Mouse (Mus musculus) intestine, embryonic 15.5 days (tissue): ENCODE results near the gene Fam129c. TPM values are rescaled to one million over a fixed set of nuclear protein-coding genes. Genes with fewer than 3 reads are reported as not detected.

Experiments
- ATAC-seq: fragments of 200-750 bp; cut with Nextera tagmentation; 2 replicates; pipeline ENCODE4 v1.8.0; 2017; ENCODE audit warnings: moderate TSS enrichment, moderate library complexity
- H3K27ac ChIP-seq: fragments of 300-500 bp; sonication (generic); 2 replicates; pipeline ENCODE4 v1.5.1; 2015; ENCODE audit warnings: mild to moderate bottlenecking, inconsistent platforms
- H3K27me3 ChIP-seq: fragments of 300-500 bp; sonication (generic); replicated peaks from 2 replicates; pipeline ENCODE4 v1.6.1; 2015; ENCODE audit warnings: inconsistent platforms
- H3K36me3 ChIP-seq: fragments of 300-500 bp; sonication (generic); 2 replicates; pipeline ENCODE4 v1.6.1; 2015; ENCODE audit warnings: inconsistent platforms
- H3K4me1 ChIP-seq: fragments of 300-500 bp; sonication (generic); replicated peaks from 2 replicates; pipeline ENCODE4 v1.6.1; 2015; ENCODE audit warnings: inconsistent platforms
- H3K4me2 ChIP-seq: fragments of 300-500 bp; sonication (generic); replicated peaks from 2 replicates; pipeline ENCODE4 v1.6.1; 2015; ENCODE audit warnings: mild to moderate bottlenecking, inconsistent platforms
- H3K4me3 ChIP-seq: fragments of 300-500 bp; sonication (generic); replicated peaks from 2 replicates; pipeline ENCODE4 v1.5.1; 2015; ENCODE audit warnings: inconsistent platforms
- H3K9ac ChIP-seq: fragments of 300-500 bp; sonication (generic); 2 replicates; pipeline ENCODE4 v1.6.1; 2015; ENCODE audit warnings: inconsistent platforms
- H3K9me3 ChIP-seq: fragments of 300-500 bp; sonication (generic); 2 replicates; pipeline ENCODE4 v1.6.1; 2016; ENCODE audit warnings: inconsistent platforms
- WGBS: fragments of 180-500 bp; shearing (Covaris S2); methylation state at CpG from one replicate; pipeline ENCODE4 v1.1.7; 2015; 5-methylcytosine and 5-hydroxymethylcytosine counted together
- polyA plus RNA-seq: library from polyadenylated mRNA; unstranded; fragments of >200 nt; fragmentation: Nextera tagmentation; extraction: Ambion mirVana; gene quantifications from 2 replicates; pipeline ENCODE4 v1.2.1, GENCODE M21; 2015

Gene Fam129c
- polyA plus RNA-seq, 1 experiment from 2014 or later: 3.6 TPM

GRCm38 (mm10) chr8:71596384-71596783 lies 1.1 kb upstream of the Fam129c start:
- Histone ChIP-seq H3K9me3 (no peaks in the 10 kb centered on the region), H3K4me3 (no peak overlapping the region), H3K4me2 (no peak overlapping the region), H3K9ac (no peak overlapping the region), H3K36me3 (no peaks in the 10 kb centered on the region), H3K27me3 (no peaks in the 10 kb centered on the region; the same call in 1 of the 2 replicates), H3K27ac (no peak overlapping the region), H3K4me1 (peaks cover 22% of the 10 kb centered on the region)
- ATAC-seq: no peak
- 54% methylated on average over 6 of the region's 6 CpGs for WGBS

- H3K4me3 ChIP-seq: no peak overlapping the region
- no peak overlapping the region for H3K9ac ChIP-seq
- peaks cover 4% of the 10 kb centered on the region for H3K27me3 ChIP-seq
- WGBS: 78% methylated on average over 4 of the region's 4 CpGs
- H3K4me1 ChIP-seq: peaks cover 21% of the 10 kb centered on the region
- no peaks in the 10 kb centered on the region for H3K36me3 ChIP-seq
- H3K27ac ChIP-seq: no peak overlapping the region
- ATAC-seq: no peak
- H3K9me3 ChIP-seq: no peaks in the 10 kb centered on the region
- H3K4me2 ChIP-seq: no peak overlapping the region
Observed at GRCm38 (mm10) chr8:71596798-71597197, 650 bp upstream of the Fam129c start.

- no peak overlapping the region for H3K4me3 ChIP-seq
- H3K4me2 ChIP-seq: no peak overlapping the region
- no peak overlapping the region for H3K27ac ChIP-seq
- peaks cover 27% of the 10 kb centered on the region for H3K4me1 ChIP-seq
- no peak for ATAC-seq
- H3K9ac ChIP-seq: no peak overlapping the region
- no peaks in the 10 kb centered on the region for H3K9me3 ChIP-seq
- no peaks in the 10 kb centered on the region for H3K36me3 ChIP-seq
- peaks cover 13% of the 10 kb centered on the region for H3K27me3 ChIP-seq
Observed at GRCm38 (mm10) chr8:71598375-71598774, 927 bp downstream of the Fam129c start.

GRCm38 (mm10) chr8:71598841-71599240 lies 1.4 kb downstream of the Fam129c start:
- Histone ChIP-seq H3K36me3 (no peaks in the 10 kb centered on the region), H3K27ac (no peak overlapping the region), H3K27me3 (peaks cover 13% of the 10 kb centered on the region), H3K4me3 (no peak overlapping the region), H3K9ac (no peak overlapping the region), H3K9me3 (no peaks in the 10 kb centered on the region), H3K4me1 (peaks cover 25% of the 10 kb centered on the region), H3K4me2 (no peak overlapping the region)
- WGBS: 93% methylated on average over 5 of the region's 5 CpGs
- ATAC-seq: no peak

- Histone ChIP-seq H3K27ac (no peak overlapping the region), H3K4me3 (peak overlapping the region; percentile 33), H3K9ac (peak overlapping the region; percentile 26), H3K4me1 (peaks cover 24% of the 10 kb centered on the region), H3K36me3 (no peaks in the 10 kb centered on the region; the same call in 1 of the 2 replicates), H3K27me3 (peaks cover 13% of the 10 kb centered on the region), H3K9me3 (no peaks in the 10 kb centered on the region), H3K4me2 (peak overlapping the region; percentile 80)
- peak; percentile 1 for ATAC-seq
- 5% methylated on average over 65 of the region's 65 CpGs for WGBS
Observed at GRCm38 (mm10) chr8:71601939-71602665, 4.7 kb downstream of the Fam129c start.

GRCm38 (mm10) chr8:71602666-71603334 lies 5.4 kb downstream of the Fam129c start:
- peak; percentile 92 for ATAC-seq
- Histone ChIP-seq H3K4me3 (peak overlapping the region; percentile 33), H3K4me1 (peaks cover 24% of the 10 kb centered on the region), H3K27ac (no peak overlapping the region), H3K36me3 (no peaks in the 10 kb centered on the region; the same call in 1 of the 2 replicates), H3K9me3 (no peaks in the 10 kb centered on the region), H3K27me3 (peaks cover 13% of the 10 kb centered on the region), H3K9ac (peak overlapping the region; percentile 26), H3K4me2 (peak overlapping the region; percentile 80)
- WGBS: under 1% methylated on average over 32 of the region's 32 CpGs

GRCm38 (mm10) chr8:71604021-71604420 lies 6.6 kb downstream of the Fam129c start:
- H3K27me3 ChIP-seq: peaks cover 13% of the 10 kb centered on the region
- WGBS: 63% methylated on average over 7 of the region's 7 CpGs
- no peak overlapping the region for H3K4me3 ChIP-seq
- H3K27ac ChIP-seq: no peak overlapping the region
- H3K4me1 ChIP-seq: peaks cover 24% of the 10 kb centered on the region
- H3K9ac ChIP-seq: no peak overlapping the region
- ATAC-seq: no peak
- H3K4me2 ChIP-seq: no peak overlapping the region
- H3K36me3 ChIP-seq: no peaks in the 10 kb centered on the region; the same call in 1 of the 2 replicates
- H3K9me3 ChIP-seq: no peaks in the 10 kb centered on the region

- Histone ChIP-seq H3K4me1 (peaks cover 15% of the 10 kb centered on the region), H3K9ac (peak within 1 kb of the TSS; percentile 94), H3K4me3 (peak within 1 kb of the TSS; percentile 96), H3K9me3 (no peaks in the 10 kb centered on the region), H3K27ac (peak within 1 kb of the TSS; percentile 89), H3K4me2 (peak within 1 kb of the TSS; percentile 79), H3K36me3 (peaks cover 4% of the 10 kb centered on the region; the same call in 1 of the 2 replicates), H3K27me3 (no peaks in the 10 kb centered on the region)
- ATAC-seq: peak; percentile 99
- WGBS: under 1% methylated on average over 82 of the region's 82 CpGs
Observed at GRCm38 (mm10) chr8:71610822-71611651, 13.6 kb downstream of the Fam129c start, which contains the start of gene Colgalt1. Gene Colgalt1, plus strand, starts transcription at chr8:71610998.

- peaks cover 15% of the 10 kb centered on the region for H3K4me1 ChIP-seq
- H3K36me3 ChIP-seq: peaks cover 10% of the 10 kb centered on the region
- no peaks in the 10 kb centered on the region for H3K9me3 ChIP-seq
- peak overlapping the region; percentile 96 for H3K4me3 ChIP-seq
- WGBS: 47% methylated on average over 5 of the region's 5 CpGs
- H3K27ac ChIP-seq: 0 out of 2 replicates have a peak overlapping the region, but pooled peaks have one; percentile 23
- no peaks in the 10 kb centered on the region for H3K27me3 ChIP-seq
- H3K9ac ChIP-seq: peak overlapping the region; percentile 94
- H3K4me2 ChIP-seq: peak overlapping the region; percentile 79
- ATAC-seq: 0 out of 2 replicates have a peak, but pooled peaks have one; percentile 3
Observed at GRCm38 (mm10) chr8:71612141-71612540, 14.7 kb downstream of the Fam129c start.

- H3K27ac ChIP-seq: no peak overlapping the region
- H3K4me1 ChIP-seq: peaks cover 15% of the 10 kb centered on the region
- ATAC-seq: no peak
- WGBS: 57% methylated on average over 4 of the region's 4 CpGs
- peaks cover 23% of the 10 kb centered on the region for H3K36me3 ChIP-seq
- H3K4me2 ChIP-seq: no peak overlapping the region
- no peaks in the 10 kb centered on the region for H3K9me3 ChIP-seq
- H3K27me3 ChIP-seq: no peaks in the 10 kb centered on the region
- no peak overlapping the region for H3K4me3 ChIP-seq
- no peak overlapping the region for H3K9ac ChIP-seq
Observed at GRCm38 (mm10) chr8:71613418-71613817, 16.0 kb downstream of the Fam129c start.

GRCm38 (mm10) chr8:71619786-71620185 lies 22.3 kb downstream of the Fam129c start:
- H3K4me1 ChIP-seq: no peaks in the 10 kb centered on the region
- H3K4me2 ChIP-seq: no peak overlapping the region
- H3K4me3 ChIP-seq: no peak overlapping the region
- no peak overlapping the region for H3K9ac ChIP-seq
- H3K36me3 ChIP-seq: peaks cover 78% of the 10 kb centered on the region
- peaks cover 6% of the 10 kb centered on the region; the same call in 1 of the 2 replicates for H3K9me3 ChIP-seq
- no peaks in the 10 kb centered on the region for H3K27me3 ChIP-seq
- H3K27ac ChIP-seq: no peak overlapping the region
- no peak for ATAC-seq
- 93% methylated on average over 2 of the region's 2 CpGs for WGBS

GRCm38 (mm10) chr8:71625088-71625487 lies 27.6 kb downstream of the Fam129c start:
- Histone ChIP-seq H3K36me3 (peaks cover 50% of the 10 kb centered on the region), H3K27me3 (peaks cover 4% of the 10 kb centered on the region), H3K9me3 (peaks cover 6% of the 10 kb centered on the region; the same call in 1 of the 2 replicates), H3K4me2 (no peak overlapping the region), H3K4me1 (peaks cover 29% of the 10 kb centered on the region), H3K4me3 (no peak overlapping the region), H3K27ac (no peak overlapping the region), H3K9ac (no peak overlapping the region)
- no peak for ATAC-seq
- WGBS: 79% methylated on average over 1 of the region's 1 CpGs
